In genomic region chrX:8832043-8832442, GRCm38 (mm10) we compare ENCODE assay signal across 9 mouse cellular contexts. TPM values are rescaled to one million over a fixed set of nuclear protein-coding genes. Genes with fewer than 3 reads are reported as not detected.
DNase-seq lines count a peak whose midpoint lies in the region; ATAC-seq and TF ChIP-seq lines count a peak whose summit lies in the region.
"Had no signal": no experiment of that assay in that cellular context is flagged by ENCODE, and none has a peak within 500 bp of the region (broad histone marks: within the 10 kb centered on the region; RNA-seq: fewer than 3 reads in every experiment).

No protein-coding gene starts in this region.

- no peaks in the 10 kb centered on the region for H3K27me3 ChIP-seq in kidney, embryonic 14.5 days (ENCODE audit: control insufficient read depth, insufficient read depth, low read length)
- no peaks in the 10 kb centered on the region for H3K27me3 ChIP-seq in liver, embryonic 14.5 days (ENCODE audit: control insufficient read depth, insufficient read depth, low read length)
- H3K27me3 ChIP-seq in forebrain, embryonic 12.5 days, result no peaks in the 10 kb centered on the region

- no peak overlapping the region for H3K4me2 ChIP-seq in kidney, embryonic 14.5 days (replicated peaks; ENCODE audit: low read depth, low read length)
- no peak overlapping the region for H3K4me2 ChIP-seq in liver, embryonic 14.5 days (ENCODE audit: low read depth)
- no peak overlapping the region for H3K4me2 ChIP-seq in forebrain, embryonic 12.5 days

- TF ChIP-seq CTCF in liver, embryonic 14.5 days (IDR thresholded peaks at IDR 0.05; ENCODE audit: low read depth), result peak; percentile 45

- H3K27ac ChIP-seq in kidney, embryonic 14.5 days (ENCODE audit: low read depth, low read length), result no peak overlapping the region
- no peak overlapping the region for H3K27ac ChIP-seq in liver, embryonic 14.5 days
- no peak overlapping the region for H3K27ac ChIP-seq in forebrain, embryonic 12.5 days
- H3K27ac ChIP-seq: macrophage had no signal

- no peak for ATAC-seq in kidney, embryonic 14.5 days (ENCODE audit: low FRiP score, low TSS enrichment)
- no peak for ATAC-seq in liver, embryonic 14.5 days (ENCODE audit: insufficient read depth)
- ATAC-seq in forebrain, embryonic 12.5 days (ENCODE audit: low FRiP score), result no peak

- H3K4me1 ChIP-seq in kidney, embryonic 14.5 days (ENCODE audit: control insufficient read depth, insufficient read depth, low read length), result no peaks in the 10 kb centered on the region
- no peaks in the 10 kb centered on the region for H3K4me1 ChIP-seq in liver, embryonic 14.5 days (replicated peaks; ENCODE audit: control insufficient read depth in 2 of 2, insufficient read depth in 2 of 2, low read length in 1 of 2)
- H3K4me1 ChIP-seq in forebrain, embryonic 12.5 days, result no peaks in the 10 kb centered on the region

- H3K9ac ChIP-seq in kidney, embryonic 14.5 days (ENCODE audit: low read depth, low read length), result no peak overlapping the region
- H3K9ac ChIP-seq in liver, embryonic 14.5 days (replicated peaks), result no peak overlapping the region
- H3K9ac ChIP-seq in forebrain, embryonic 12.5 days, result no peak overlapping the region

- no peaks in the 10 kb centered on the region for H3K9me3 ChIP-seq in kidney, embryonic 14.5 days (ENCODE audit: control insufficient read depth, low read length)
- H3K9me3 ChIP-seq in liver, embryonic 14.5 days (ENCODE audit: control insufficient read depth, low read length), result no peaks in the 10 kb centered on the region
- no peaks in the 10 kb centered on the region for H3K9me3 ChIP-seq in forebrain, embryonic 12.5 days

- no peaks in the 10 kb centered on the region for H3K36me3 ChIP-seq in kidney, embryonic 14.5 days (ENCODE audit: control insufficient read depth, insufficient read depth, low read length)
- H3K36me3 ChIP-seq in liver, embryonic 14.5 days (replicated peaks; ENCODE audit: control insufficient read depth, insufficient read depth, low read depth), result no peaks in the 10 kb centered on the region
- H3K36me3 ChIP-seq in forebrain, embryonic 12.5 days (replicated peaks), result no peaks in the 10 kb centered on the region

- DNase-seq in kidney, adult 18-20 months, result peak; percentile 61
- peak; percentile 16 to 69 for DNase-seq in adrenal gland, adult (ENCODE audit: inconsistent age in 2 of 2, low spot score in 1 of 2)
- peak; percentile 4 for DNase-seq in embryo, embryonic 11.5 days (ENCODE audit: low read depth, low spot score)
- DNase-seq in kidney, postnatal 10 days, result peak; percentile 69
- no peak for DNase-seq in liver, embryonic 14.5 days (ENCODE audit: low read depth in 3 of 3, low spot score in 3 of 3)
- DNase-seq in right cerebral cortex, postnatal 14 days, result peak; percentile 68

- no peak for TF ChIP-seq EP300 in liver, embryonic 14.5 days (IDR thresholded peaks at IDR 0.05; ENCODE audit: low read depth)

- H3K4me3 ChIP-seq in kidney, embryonic 14.5 days (ENCODE audit: low read length), result no peak overlapping the region
- H3K4me3 ChIP-seq in liver, embryonic 14.5 days (ENCODE audit: insufficient read depth in 1 of 2, low read depth in 2 of 2, low read length in 2 of 2), result no peak overlapping the region
- H3K4me3 ChIP-seq in forebrain, embryonic 12.5 days (replicated peaks), result no peak overlapping the region

RNA-seq across cellular contexts. Expression of gene Gm6592, which starts 11.8 kb away (rescaled TPM):
- polyA plus RNA-seq in kidney, embryonic 14.5 days (2014; fragmentation: Nextera tagmentation; extraction: Ambion mirVana), result not detected in 2 replicates
- polyA plus RNA-seq in liver, embryonic 14.5 days (2012; rRNA removed), result not detected in 2 replicates
- polyA plus RNA-seq in liver, embryonic 14.5 days (2014; fragmentation: Nextera tagmentation; extraction: Ambion mirVana), result not detected in 2 replicates
- not detected in 2 replicates for polyA plus RNA-seq in forebrain, embryonic 12.5 days (2016; fragmentation: Nextera tagmentation; extraction: Ambion mirVana)
- polyA plus RNA-seq: macrophage had no signal

RNA-seq across cellular contexts. Expression of gene Ssxb5, which starts 28.6 kb away (rescaled TPM):
- 0.39 TPM in 1 of 2 replicates, not detected in the other for polyA plus RNA-seq in kidney, embryonic 14.5 days (2014; fragmentation: Nextera tagmentation; extraction: Ambion mirVana)
- not detected in 2 replicates for polyA plus RNA-seq in liver, embryonic 14.5 days (2012; rRNA removed)
- not detected in 2 replicates for polyA plus RNA-seq in liver, embryonic 14.5 days (2014; fragmentation: Nextera tagmentation; extraction: Ambion mirVana)
- not detected in 2 replicates for polyA plus RNA-seq in forebrain, embryonic 12.5 days (2016; fragmentation: Nextera tagmentation; extraction: Ambion mirVana)
- polyA plus RNA-seq: macrophage had no signal

RNA-seq across cellular contexts. Expression of gene Gm5751, which starts 42.0 kb away (rescaled TPM):
- polyA plus RNA-seq in kidney, embryonic 14.5 days (2014; fragmentation: Nextera tagmentation; extraction: Ambion mirVana), result not detected in 2 replicates
- polyA plus RNA-seq in liver, embryonic 14.5 days (2012; rRNA removed), result not detected in 2 replicates
- not detected in 2 replicates for polyA plus RNA-seq in liver, embryonic 14.5 days (2014; fragmentation: Nextera tagmentation; extraction: Ambion mirVana)
- polyA plus RNA-seq in forebrain, embryonic 12.5 days (2016; fragmentation: Nextera tagmentation; extraction: Ambion mirVana), result not detected in 2 replicates
- polyA plus RNA-seq: macrophage had no signal

Comparison
In these comparisons a context has a peak if more than half of its experiments do, and no peak if none do; other contexts are left out.
1. DNase-seq: peak in kidney, adult 18-20 months (single experiment), adrenal gland, adult (2 of 2), embryo, embryonic 11.5 days (single experiment), kidney, postnatal 10 days (single experiment) and right cerebral cortex, postnatal 14 days (single experiment); none in liver, embryonic 14.5 days (0 of 3).